Mouse (Mus musculus): ENCODE data around the gene Ergic1.

GRCm38 (mm10) chr17:26681276-26681675 lies 120.0 kb downstream of the Ergic1 start:
- no peak for TF ChIP-seq CTCF (IDR thresholded peaks at IDR 0.05; ENCODE audit: borderline replicate concordance, control insufficient read depth, extremely low read depth, insufficient read depth, low read length, poor library complexity)
- no peak for TF ChIP-seq POLR2A (IDR thresholded peaks at IDR 0.05; ENCODE audit: control insufficient read depth, extremely low read depth, insufficient read depth, low read length, poor library complexity)

All from thymus, adult 2 months (tissue).